Mouse (Mus musculus) kidney, postnatal 0 days (tissue): ENCODE results near the gene Mul1. TPM values are rescaled to one million over a fixed set of nuclear protein-coding genes. Genes with fewer than 3 reads are reported as not detected.
"Not testable (repeated sequence)": the region's sequence is repeated elsewhere in the genome, so short reads cannot be mapped to it uniquely, and the experiment has no call there.

Experiments
- ATAC-seq: fragments of 200-750 bp; cut with Nextera tagmentation; replicated peaks from 2 replicates; pipeline ENCODE4 v1.8.0; 2017; ENCODE audit warnings: low read depth, moderate number of reproducible peaks, moderate TSS enrichment, moderate library complexity; ENCODE audit not compliant: low FRiP score
- DNase-seq: peaks from one replicate; pipeline ENCODE4 v3.0.0-alpha.2; 2016; ENCODE audit warnings: low spot score
- H3K27ac ChIP-seq: fragments of 300-500 bp; sonication (generic); 2 replicates; pipeline ENCODE4 v1.5.1; 2014; ENCODE audit warnings: mild to moderate bottlenecking
- H3K27me3 ChIP-seq: fragments of 300-500 bp; sonication (generic); 2 replicates; pipeline ENCODE4 v1.6.1; 2014; ENCODE audit warnings: low read length, mixed read lengths; ENCODE audit not compliant: insufficient read depth
- H3K36me3 ChIP-seq: fragments of 300-500 bp; sonication (generic); 2 replicates; pipeline ENCODE4 v1.6.1; 2014; ENCODE audit warnings: low read length, mixed read lengths; ENCODE audit not compliant: insufficient read depth
- H3K4me1 ChIP-seq: fragments of 300-500 bp; sonication (generic); replicated peaks from 2 replicates; pipeline ENCODE4 v1.6.1; 2014; ENCODE audit warnings: antibody characterized with exemption, low read length, mixed read lengths; ENCODE audit not compliant: insufficient read depth
- H3K4me2 ChIP-seq: fragments of 300-500 bp; sonication (generic); 2 replicates; pipeline ENCODE4 v1.6.1; 2014; ENCODE audit warnings: mild to moderate bottlenecking, low read length, moderate library complexity, mixed read lengths
- H3K4me3 ChIP-seq: fragments of 300-500 bp; sonication (generic); replicated peaks from 2 replicates; pipeline ENCODE4 v1.5.1; 2014; ENCODE audit warnings: low read depth, low read length
- H3K9ac ChIP-seq: fragments of 300-500 bp; sonication (generic); 2 replicates; pipeline ENCODE4 v1.6.1; 2014; ENCODE audit warnings: low read depth, low read length
- H3K9me3 ChIP-seq: fragments of 300-500 bp; sonication (generic); replicated peaks from 2 replicates; pipeline ENCODE4 v1.6.1; 2016; ENCODE audit warnings: low read length, inconsistent platforms, mixed read lengths
- CTCF ChIP-seq: IDR thresholded peaks from 2 replicates; pipeline ENCODE4 v1.5.1; 2016; ENCODE audit warnings: antibody characterized with exemption, low read depth, mild to moderate bottlenecking, moderate library complexity
- WGBS: fragments of 180-500 bp; shearing (Covaris S2); extraction: QIAGEN DNeasy Blood & Tissue Kit; methylation state at CpG from one replicate; pipeline ENCODE4 v1.1.7; 2014; 5-methylcytosine and 5-hydroxymethylcytosine counted together
- polyA plus RNA-seq: library from polyadenylated mRNA; unstranded; fragments of >200 nt; fragmentation: Nextera tagmentation; extraction: Ambion mirVana; gene quantifications from 2 replicates; pipeline ENCODE4 v1.2.1, GENCODE M21; 2015

The Mul1 gene
- polyA plus RNA-seq, 1 experiment from 2014 or later = 23.6 TPM

DNA sequence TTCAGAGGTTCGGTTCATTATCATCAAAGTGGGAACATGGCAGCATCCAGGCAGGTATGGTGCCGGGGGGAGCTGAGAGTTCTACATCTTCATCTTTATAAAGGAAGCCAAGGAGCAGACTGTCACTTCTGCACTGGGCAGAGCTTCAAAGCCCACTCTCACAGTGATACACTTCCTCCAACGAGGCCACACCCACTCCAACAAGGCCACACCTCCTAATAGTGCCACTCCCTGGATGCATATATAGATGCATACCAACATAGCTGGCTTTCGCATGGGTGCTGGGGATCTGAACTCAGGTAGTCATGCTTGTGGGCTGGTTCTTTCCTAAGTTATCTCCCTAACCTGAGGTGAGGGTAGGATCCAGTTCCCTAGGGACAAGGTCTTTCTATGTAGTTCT lies 16.6 kb upstream of the Mul1 start:
- no peak overlapping the region for H3K27ac ChIP-seq
- no peak overlapping the region for H3K4me3 ChIP-seq
- no peaks in the 10 kb centered on the region for H3K9me3 ChIP-seq
- no peaks in the 10 kb centered on the region for H3K27me3 ChIP-seq
- ATAC-seq (no peak), DNase-seq (no peak)
- peaks cover 9% of the 10 kb centered on the region for H3K4me1 ChIP-seq
- no peak overlapping the region for H3K4me2 ChIP-seq
- 86% methylated on average over 4 of the region's 4 CpGs for WGBS
- H3K36me3 ChIP-seq = no peaks in the 10 kb centered on the region
- no peak for TF ChIP-seq CTCF
- no peak overlapping the region for H3K9ac ChIP-seq

DNA sequence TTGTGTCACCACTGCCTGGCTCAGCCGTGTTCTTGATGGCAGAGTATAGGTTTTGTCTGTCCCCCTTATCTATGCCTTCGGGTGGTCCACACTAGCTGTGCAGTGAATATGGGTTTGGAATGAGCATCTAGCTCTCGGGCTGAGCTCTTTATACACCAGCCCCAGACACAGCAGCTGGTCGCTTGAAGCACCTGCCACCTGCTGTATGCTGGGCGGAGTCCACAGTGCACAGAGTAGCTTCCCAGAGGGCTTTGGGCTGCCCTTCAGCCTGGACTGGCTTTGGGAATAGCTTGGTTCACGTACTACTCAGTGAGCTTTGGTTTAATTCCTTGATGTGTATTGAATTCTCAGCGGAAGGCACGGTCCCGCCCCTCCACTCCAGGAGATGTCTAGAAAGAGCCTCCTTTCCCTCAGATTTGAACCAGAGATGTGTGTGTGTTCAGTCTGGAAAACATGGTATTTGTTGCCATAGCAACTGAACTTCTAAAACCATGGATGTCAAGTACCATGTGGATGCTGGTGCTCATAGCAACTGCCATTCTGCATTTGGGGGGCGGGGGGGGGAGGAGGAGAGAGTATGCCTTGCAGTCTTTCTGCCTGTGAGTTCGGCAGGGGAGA lies 16.0 kb upstream of the Mul1 start:
- no peak for TF ChIP-seq CTCF
- no peaks in the 10 kb centered on the region for H3K36me3 ChIP-seq
- no peak overlapping the region for H3K9ac ChIP-seq
- 68% methylated on average over 11 of the region's 11 CpGs for WGBS
- ATAC-seq (no peak), DNase-seq (no peak)
- peaks cover 9% of the 10 kb centered on the region for H3K4me1 ChIP-seq
- H3K4me3 ChIP-seq = no peak overlapping the region
- H3K27ac ChIP-seq = no peak overlapping the region
- H3K27me3 ChIP-seq = no peaks in the 10 kb centered on the region
- H3K9me3 ChIP-seq = no peaks in the 10 kb centered on the region
- no peak overlapping the region for H3K4me2 ChIP-seq

DNA sequence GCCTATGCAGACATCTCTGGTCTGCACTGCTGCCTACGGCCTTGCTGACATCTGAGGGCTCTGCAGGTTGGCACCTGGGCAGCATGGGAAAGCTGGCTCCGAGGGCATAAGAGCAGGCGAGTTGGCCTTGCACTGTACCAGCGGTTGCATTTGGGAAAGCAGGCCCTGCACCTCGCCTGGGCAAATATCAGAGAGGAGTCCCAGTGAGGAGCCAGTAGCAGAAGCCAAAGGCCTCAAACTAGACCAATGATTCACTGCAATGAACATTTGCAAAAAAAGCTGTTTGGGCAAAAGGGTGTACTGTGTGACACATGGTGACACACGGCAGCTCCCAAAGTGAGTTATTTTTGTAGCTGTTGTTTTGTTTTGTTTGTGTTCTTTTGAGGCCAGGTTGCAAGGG lies 9.4 kb upstream of the Mul1 start:
- Histone ChIP-seq H3K4me2 (no peak overlapping the region), H3K4me3 (no peak overlapping the region), H3K27me3 (no peaks in the 10 kb centered on the region), H3K9me3 (no peaks in the 10 kb centered on the region), H3K9ac (no peak overlapping the region), H3K36me3 (no peaks in the 10 kb centered on the region), H3K27ac (no peak overlapping the region), H3K4me1 (no peaks in the 10 kb centered on the region)
- WGBS = 74% methylated on average over 6 of the region's 6 CpGs
- DNase-seq = no peak
- no peak for TF ChIP-seq CTCF
- no peak for ATAC-seq

DNA sequence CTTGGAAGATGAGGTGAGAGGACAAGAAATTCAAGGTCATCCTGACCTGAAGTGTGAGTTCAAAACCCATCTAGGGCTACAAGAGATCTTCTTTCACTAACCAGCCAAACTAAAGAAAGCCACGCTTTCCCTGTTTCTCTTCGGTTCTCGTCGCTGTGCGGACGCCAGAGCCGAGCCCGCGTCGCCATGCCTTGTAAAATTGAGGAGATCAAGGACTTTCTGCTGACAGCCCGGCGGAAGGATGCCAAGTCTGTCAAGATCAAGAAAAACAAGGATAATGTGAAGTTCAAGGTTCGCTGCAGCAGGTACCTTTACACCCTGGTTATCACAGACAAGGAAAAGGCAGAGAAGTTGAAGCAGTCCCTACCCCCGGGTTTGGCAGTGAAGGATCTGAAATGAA lies 8.9 kb upstream of the Mul1 start:
- WGBS = 88% methylated on average over 14 of the region's 14 CpGs
- DNase-seq, ATAC-seq, H3K9me3 ChIP-seq, H3K4me1 ChIP-seq, H3K27ac ChIP-seq, H3K4me3 ChIP-seq, H3K36me3 ChIP-seq, H3K27me3 ChIP-seq, H3K9ac ChIP-seq, H3K4me2 ChIP-seq: not testable (repeated sequence)

DNA sequence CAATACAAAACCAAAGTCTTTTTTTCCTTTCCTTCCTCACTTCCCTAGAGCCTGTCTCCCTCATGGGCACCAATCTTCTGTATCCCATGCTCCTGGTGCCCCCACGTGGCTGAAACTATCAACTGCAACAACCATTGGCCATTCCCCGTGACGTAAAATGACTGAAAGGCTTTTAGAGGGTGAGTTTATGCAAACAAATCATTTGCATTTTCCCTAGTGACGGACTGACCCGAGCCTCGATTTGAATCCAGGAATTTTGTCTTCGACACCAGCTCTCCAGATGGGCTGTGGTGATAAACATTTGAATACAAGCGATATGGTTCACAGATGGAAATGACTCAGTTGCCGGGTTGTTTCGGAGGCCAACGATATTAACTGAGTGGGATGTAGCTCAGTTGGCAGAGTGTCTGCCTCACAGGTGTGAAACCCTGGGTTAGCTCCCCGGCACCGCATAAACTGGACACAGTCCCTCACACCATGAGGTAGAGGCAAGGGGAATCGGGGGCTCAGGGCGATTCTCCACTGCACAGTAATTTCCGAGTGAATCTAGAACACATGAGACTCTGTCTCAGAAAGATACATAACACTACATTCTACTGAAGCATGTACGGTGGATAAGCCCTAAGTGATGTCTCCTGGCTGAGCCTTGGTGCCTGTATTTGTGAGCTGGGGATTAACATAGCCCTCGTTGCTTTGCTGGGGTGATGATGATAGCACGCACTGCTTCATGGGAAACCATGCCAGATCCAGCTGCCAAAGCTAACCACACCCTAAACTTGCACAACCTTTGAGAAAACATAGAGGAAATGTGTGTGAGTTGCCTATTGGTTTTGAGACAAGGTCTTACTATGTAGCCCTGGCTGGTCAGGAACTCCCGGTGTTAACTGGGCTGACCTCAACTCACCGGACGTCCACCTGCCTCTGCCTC lies 7.4 kb upstream of the Mul1 start:
- H3K9me3 ChIP-seq = no peaks in the 10 kb centered on the region
- H3K9ac ChIP-seq = no peak overlapping the region
- WGBS = 37% methylated on average over 22 of the region's 22 CpGs
- H3K4me1 ChIP-seq = no peaks in the 10 kb centered on the region
- peak; percentile 97 for TF ChIP-seq CTCF
- no peak for ATAC-seq
- no peak overlapping the region for H3K27ac ChIP-seq
- DNase-seq = peak; percentile 90
- no peak overlapping the region for H3K4me3 ChIP-seq
- no peak overlapping the region for H3K4me2 ChIP-seq
- H3K36me3 ChIP-seq = no peaks in the 10 kb centered on the region
- no peaks in the 10 kb centered on the region; the same call in 1 of the 2 replicates for H3K27me3 ChIP-seq

DNA sequence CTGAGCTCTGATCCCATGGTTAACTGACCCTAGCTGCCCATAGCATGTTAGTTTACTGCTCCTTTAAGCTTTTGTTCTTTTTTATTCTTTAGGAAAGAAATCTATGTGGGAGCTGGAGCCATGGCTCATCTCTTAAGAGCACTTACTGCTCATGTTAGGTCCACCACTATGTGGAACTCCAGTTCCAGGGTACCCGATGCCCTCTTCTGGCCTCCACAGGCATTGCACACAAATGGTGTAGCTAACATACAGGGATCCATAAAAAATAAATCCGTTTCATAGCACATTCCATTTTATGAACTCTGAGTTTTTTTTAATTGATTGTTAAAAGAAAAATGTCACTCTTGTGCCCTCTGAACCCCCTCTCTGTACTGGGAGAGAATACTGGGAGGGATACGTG lies 4.7 kb upstream of the Mul1 start:
- WGBS = 47% methylated on average over 3 of the region's 3 CpGs
- no peak for ATAC-seq
- Histone ChIP-seq H3K4me2 (no peak overlapping the region), H3K36me3 (no peaks in the 10 kb centered on the region), H3K27me3 (no peaks in the 10 kb centered on the region; the same call in 1 of the 2 replicates), H3K27ac (no peak overlapping the region), H3K9me3 (no peaks in the 10 kb centered on the region), H3K4me1 (no peaks in the 10 kb centered on the region), H3K9ac (no peak overlapping the region), H3K4me3 (no peak overlapping the region)
- peak; percentile 56 for DNase-seq
- TF ChIP-seq CTCF = peak; percentile 78
